Mouse (Mus musculus): ENCODE measurements at regions not wholly inside any gene's neighbourhood (a gene's known extent, or its start where the extent isn't known, plus 50 kb on each side); places are given as distances from the start of the nearest gene placed in this dataset.
A peak's percentile ranks its signal among the peaks of the same experiment; 100 is the strongest.

- no peak for DNase-seq (ENCODE audit: low read depth, low spot score)
These were observed 238.6 kb upstream of the Jmjd1c start for GRCm38 (mm10) chr10:66857330-66857729.

DNA sequence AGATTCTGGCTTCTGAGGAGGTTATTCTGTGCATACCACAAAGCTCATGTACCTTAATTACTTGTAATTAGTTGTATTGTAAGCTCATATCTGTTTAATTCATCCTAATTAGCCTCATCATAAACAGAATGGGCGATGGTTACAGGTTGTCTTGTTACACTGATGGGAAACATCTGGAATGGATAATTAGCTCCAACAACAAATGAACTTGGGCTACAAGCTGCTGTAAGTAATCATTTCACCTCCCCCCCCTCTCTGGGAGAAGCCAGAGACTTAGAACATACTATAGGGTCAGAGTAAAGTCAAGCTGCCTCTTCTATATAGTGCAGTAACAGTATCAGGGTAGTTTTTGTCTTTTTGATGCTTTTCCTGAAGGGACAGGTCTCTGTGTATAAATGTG, 234.5 kb upstream of the Jmjd1c start:
- no peak for DNase-seq (ENCODE audit: low read depth, low spot score)

DNA sequence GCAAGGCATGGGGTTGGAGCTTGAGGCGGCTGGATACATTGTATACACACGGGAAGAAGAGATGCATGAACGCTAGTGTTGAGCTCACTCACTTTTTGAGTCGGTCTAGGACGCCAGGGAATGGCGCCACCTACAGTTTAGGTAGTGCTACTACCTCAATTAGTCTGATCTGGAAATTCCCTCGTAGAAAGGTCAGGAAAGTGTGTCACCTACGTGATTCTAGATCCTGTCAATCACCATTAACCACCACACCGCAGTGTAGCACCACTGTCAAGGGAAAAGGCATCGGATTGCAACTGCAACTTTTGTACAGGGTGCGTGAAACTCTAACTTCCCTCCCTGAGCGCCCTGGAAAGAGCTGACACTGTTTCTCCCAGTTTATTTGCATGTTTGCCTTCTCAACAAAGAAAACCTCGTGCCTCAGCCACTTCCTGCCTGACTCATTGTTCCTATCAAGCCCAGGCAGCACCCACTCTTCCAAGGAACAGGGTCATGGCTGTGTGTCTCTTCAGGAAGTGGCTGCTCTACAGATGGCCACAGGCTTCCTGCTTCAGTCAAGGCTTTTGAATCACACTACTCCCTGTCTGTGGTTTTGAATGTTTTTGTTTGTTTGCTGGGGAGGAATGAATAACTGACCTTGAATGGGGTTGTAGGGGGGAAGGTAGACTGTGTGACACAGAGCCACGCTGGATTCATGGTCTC, 231.6 kb upstream of the Jmjd1c start:
- DNase-seq (ENCODE audit: low read depth, low spot score), result no peak

- DNase-seq (ENCODE audit: low read depth, low spot score), result no peak
These were observed 230.8 kb upstream of the Jmjd1c start for GRCm38 (mm10) chr10:66865010-66865582.

GRCm38 (mm10) chr10:66871133-66871664, 224.7 kb upstream of the Jmjd1c start:
- no peak for DNase-seq (ENCODE audit: low read depth, low spot score)

GRCm38 (mm10) chr10:66871673-66872072, 224.3 kb upstream of the Jmjd1c start:
- no peak for DNase-seq (ENCODE audit: low read depth, low spot score)

DNA sequence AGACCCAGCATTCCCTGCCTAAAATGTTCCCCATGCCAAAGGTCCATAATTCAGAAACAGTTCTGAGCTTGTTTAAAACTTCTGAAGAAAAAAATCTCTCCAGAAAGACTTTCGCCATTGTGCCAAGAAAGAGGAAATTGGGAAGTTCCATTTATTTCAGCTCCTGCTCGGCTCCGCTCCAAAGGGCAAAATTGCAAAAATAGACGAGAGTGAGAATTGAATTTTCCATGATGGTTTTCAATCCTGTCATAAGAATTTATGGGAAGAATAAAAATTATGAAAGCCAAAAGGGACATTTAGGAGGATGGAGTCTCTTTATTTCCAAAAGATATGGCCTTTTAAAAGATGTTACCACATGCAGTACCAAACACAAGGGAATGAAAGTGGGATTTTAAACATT, 222.5 kb upstream of the Jmjd1c start:
- DNase-seq (ENCODE audit: low read depth, low spot score), result no peak

- no peak for DNase-seq (ENCODE audit: low read depth, low spot score)
These were observed 216.9 kb upstream of the Jmjd1c start for GRCm38 (mm10) chr10:66879071-66879470.

DNA sequence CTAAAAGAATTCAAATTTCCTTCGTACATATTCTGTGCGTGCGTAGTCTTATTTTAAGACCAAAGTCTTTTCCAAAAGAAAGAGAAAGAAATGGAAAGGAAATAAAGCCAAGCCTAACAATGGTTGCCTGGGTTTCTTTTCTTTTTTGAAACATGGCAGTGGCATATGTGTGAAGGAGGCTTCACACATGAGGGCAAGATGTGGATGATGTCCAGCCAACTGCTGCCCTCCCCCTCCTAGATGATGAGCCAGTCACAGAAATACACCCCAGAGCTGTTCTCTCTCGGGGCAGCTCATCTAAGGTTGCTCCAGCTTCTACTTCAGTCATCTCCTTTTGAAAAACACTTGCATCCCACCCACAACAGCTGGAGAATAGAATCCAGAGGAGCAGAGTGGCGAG, 213.1 kb upstream of the Jmjd1c start:
- DNase-seq (ENCODE audit: low read depth, low spot score), result no peak

- peak; percentile 48 for DNase-seq (ENCODE audit: low read depth, low spot score)
These were observed 210.3 kb upstream of the Jmjd1c start for GRCm38 (mm10) chr10:66885575-66885974.

- no peak for DNase-seq (ENCODE audit: low read depth, low spot score)
These were observed 206.0 kb upstream of the Jmjd1c start for GRCm38 (mm10) chr10:66889786-66890555.

DNA sequence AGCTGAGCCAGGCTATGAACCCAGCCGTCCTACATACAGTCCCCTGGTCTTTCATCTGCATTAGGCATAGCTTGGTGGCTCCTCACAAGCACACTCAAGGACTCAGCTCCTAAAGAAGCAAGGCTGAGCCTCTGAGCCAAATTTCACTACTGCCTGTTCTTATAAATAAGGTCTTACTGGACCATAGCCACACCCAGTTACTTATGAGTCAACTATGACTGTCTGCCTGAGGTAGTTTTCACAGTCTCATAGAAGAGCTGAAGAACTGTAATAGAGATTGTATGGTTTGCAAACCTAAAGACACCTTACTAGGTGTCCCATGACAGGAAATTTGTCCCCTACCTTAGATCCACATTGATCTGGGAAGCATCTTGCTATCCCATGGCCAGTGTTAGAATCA, 204.1 kb upstream of the Jmjd1c start:
- no peak for DNase-seq (ENCODE audit: low read depth, low spot score)

- DNase-seq (ENCODE audit: low read depth, low spot score), result no peak
These were observed 202.1 kb upstream of the Jmjd1c start for GRCm38 (mm10) chr10:66893836-66894235.

GRCm38 (mm10) chr10:66896698-66897622, 199.0 kb upstream of the Jmjd1c start:
- no peak for DNase-seq (ENCODE audit: low read depth, low spot score)

DNA sequence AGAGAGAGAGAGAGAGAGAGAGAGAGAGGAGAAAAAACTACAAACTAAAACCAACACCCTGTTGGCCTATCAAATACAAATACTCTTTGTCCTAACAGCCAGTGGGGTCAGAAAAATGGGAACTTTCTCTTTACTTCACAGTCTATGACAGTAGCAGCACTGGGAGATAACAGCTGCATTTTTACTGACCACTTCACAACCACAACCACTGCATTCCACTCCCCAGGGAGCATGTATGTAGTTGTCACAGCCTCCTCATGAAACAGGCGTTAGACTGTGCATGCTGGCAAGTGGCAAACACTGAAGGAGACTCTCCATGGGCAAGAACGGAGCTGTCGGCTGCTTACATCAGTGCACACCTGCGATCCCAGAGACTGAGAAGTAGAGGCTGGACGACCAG, 196.2 kb upstream of the Jmjd1c start:
- DNase-seq (ENCODE audit: low read depth, low spot score), result no peak

- DNase-seq (ENCODE audit: low read depth, low spot score), result no peak
These were observed 195.1 kb upstream of the Jmjd1c start for GRCm38 (mm10) chr10:66900781-66901180.

GRCm38 (mm10) chr10:66901873-66902272, 194.1 kb upstream of the Jmjd1c start:
- no peak for DNase-seq (ENCODE audit: low read depth, low spot score)

DNA sequence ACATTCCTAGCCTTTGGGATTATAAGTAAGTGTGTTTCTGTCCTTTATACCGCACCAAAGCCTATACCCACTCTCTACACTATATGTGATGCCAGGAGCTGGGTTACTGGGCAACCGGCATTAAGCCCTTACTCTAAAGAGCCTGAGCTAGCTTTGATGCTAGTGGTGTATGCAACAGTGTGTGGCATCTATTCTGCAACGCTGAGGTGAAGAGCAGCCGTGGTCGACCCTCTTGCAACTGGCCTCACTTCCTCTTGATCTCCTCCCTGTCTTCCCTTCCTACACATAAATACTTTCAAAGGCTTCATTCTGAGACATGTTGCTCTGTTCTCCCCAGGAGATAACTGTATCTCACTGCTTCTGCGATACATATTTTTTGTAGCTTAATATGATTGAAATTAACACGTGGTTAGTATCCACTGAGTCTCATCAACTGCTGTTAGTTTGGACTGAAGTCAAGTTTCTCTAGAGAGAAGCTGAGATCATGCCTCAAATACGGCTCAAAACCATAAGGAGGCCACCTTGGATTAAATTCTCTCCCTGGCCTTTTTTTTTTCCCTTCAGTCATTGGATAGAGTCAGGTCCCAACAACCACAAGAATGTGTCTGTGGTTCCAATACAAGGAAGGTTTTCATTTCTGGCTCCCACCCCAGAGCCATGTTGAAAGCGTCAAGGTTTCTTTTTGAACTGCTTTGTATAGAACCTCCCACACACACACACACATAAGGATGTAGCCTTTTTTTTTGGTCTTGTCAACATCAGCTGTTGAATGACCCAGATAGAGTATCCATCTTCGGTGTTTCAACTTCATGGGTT, 191.2 kb upstream of the Jmjd1c start:
- DNase-seq (ENCODE audit: low read depth, low spot score), result no peak

DNA sequence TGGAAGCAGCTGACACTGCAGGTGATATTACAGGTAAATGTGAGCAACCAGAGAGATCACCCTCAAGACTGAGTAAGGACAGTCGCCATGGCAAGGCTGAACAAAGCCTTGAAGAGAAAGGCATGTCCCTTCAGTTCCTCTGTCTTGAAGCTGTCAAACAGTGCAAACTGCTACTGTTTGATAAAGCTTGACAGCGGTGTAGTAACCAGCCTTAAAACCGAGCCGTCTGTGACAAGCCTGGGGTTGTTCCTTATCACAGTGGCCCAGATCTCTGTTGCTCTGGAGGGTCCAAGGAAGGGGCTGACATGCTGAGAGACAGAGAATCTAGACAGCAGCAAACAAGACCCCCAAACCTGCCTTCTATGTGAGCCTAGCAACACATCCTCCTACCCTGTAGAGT, 188.1 kb upstream of the Jmjd1c start:
- DNase-seq (ENCODE audit: low read depth, low spot score), result no peak

DNA sequence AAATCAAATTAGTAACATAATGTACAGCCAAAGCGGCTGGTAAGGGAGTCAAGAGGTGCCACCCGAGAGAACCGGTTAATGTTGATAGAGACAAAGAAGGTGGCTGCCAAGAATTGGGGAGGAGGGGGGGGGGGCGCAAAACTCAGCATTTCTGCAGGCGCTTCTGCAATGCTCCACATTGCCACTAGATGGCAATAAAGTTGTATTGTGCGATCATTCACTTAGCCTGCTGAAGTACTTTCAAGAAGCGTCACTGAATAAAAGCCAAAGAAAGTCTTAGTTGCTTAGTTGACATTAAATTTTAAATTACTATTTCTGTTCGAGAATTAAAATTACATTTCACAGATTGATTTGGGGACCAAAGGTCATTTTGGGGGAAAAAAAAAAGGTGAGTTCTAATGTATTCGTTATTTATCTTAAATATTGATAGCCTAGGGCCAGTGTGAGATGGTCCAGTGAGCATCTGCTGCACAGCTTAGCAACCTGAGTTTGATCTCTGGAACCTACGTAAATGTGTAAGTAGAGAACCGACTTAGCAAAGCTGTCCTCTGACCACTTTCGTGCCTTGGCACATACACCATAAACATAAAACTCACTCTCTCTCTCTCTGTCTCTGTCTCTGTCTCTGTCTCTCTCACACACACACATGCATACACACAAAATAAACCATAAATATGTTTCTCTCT, 186.6 kb upstream of the Jmjd1c start:
- DNase-seq (ENCODE audit: low read depth, low spot score), result peak; percentile 82

Data from mesoderm, embryonic 11.5 days (tissue).